Mouse (Mus musculus): Measurements from ENCODE around the gene Gapvd1.
"Not testable (repeated sequence)": the region's sequence is repeated elsewhere in the genome, so short reads cannot be mapped to it uniquely, and the experiment has no call there.

Gapvd1 gene

DNA sequence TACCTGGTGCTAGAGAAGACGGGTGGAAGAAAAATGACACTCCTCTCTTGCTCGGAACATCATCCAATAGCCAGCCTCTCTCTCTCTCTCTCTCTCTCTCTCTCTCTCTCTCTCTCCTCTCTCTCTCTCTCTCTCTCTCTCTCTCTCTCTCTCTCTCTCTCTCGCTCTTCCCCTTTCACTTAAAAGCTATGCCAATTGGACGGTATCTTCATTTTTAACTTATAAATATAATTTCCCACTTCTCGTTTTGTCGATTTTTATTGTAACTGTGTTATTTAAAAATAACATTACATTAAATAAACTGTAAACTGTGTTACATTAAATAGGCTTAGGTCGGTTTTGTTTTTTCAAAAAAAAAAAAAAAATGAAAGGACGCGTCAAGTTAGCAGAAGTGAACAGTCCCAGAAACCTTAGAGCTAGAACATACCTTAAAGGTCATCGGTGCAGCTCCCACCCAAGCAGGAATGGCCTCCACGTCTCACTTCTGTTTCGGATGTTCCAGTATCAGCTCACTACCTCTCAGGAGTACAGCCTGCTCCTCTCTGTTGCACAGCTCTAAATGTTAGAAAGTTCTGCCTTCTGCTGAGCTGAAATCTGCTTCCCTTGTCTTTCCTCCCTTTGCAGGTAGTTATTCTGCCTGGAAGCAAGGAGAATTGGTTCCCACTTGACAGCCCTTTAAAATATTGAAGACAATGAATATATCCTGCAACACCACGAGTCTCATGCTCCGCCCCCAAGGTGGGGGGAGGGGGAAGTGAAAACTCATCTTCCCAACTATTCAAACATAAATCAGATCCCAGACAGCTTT, at the start of gene Gapvd1:
TSS of gene Gapvd1 (minus strand) at position 682 of the 808 bp plus-strand sequence.
- DNase-seq (ENCODE audit: extremely low spot score, low read depth, low spot score): no peak

DNA sequence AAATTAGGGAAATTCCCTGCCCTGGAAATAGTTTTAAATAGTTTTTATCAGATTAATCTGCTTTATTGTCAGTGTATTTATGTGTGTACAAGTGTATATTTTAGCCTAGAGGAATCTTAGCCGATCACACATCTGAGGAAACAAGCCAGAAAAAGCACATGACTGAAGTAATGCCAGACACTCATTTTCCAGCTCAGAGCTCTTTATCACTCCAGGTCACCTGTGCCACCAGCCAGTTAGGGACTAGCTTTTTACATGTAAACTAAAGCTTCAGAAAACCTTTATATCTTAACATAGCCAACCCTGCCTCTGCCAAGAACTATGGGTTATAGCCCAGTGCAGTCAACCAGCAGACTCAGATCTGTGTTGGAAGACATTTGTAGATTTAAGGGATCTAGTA, 49.8 kb upstream of the Gapvd1 start:
- DNase-seq (ENCODE audit: extremely low spot score, low read depth, low spot score): no peak

DNA sequence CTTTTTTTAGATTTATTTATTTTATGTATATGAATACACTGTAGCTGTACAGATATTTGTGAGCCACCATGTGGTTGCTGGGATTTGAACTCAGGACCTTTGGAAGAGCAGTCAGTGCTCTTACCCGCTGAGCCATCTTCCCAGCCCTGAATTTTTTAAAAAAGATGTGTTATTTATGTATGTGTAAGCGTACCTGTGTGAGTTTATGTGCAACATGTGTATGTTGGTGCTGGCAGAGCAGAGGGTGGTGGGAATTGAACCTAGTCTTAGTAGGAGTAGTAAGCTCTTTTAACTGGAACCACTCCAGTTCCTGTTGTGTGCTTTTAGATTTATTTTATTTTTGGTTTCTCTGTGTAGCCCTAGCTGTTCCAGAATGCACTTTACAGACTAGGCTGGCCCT, 49.1 kb upstream of the Gapvd1 start:
- DNase-seq (ENCODE audit: extremely low spot score, low read depth, low spot score): no peak

DNA sequence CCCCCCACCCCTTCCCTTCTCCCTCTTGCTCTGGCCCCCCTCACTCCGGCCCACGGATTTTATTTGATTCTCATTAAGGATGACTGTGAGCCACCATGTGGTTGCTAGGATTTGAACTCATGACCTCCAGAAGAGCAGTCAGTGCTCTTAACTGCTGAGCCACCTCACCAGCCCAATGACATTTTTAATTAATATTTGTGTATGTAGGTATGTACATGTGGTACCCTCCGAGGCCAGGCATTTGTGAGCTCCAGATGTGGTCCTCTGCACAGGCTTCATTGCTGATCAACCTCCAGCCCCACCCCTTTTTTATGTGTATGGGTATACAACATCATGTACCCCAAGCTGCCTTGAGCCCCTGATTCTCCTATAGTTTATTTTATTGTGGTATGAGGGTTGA, 48.7 kb upstream of the Gapvd1 start:
- no peak for DNase-seq (ENCODE audit: extremely low spot score, low read depth, low spot score)

DNA sequence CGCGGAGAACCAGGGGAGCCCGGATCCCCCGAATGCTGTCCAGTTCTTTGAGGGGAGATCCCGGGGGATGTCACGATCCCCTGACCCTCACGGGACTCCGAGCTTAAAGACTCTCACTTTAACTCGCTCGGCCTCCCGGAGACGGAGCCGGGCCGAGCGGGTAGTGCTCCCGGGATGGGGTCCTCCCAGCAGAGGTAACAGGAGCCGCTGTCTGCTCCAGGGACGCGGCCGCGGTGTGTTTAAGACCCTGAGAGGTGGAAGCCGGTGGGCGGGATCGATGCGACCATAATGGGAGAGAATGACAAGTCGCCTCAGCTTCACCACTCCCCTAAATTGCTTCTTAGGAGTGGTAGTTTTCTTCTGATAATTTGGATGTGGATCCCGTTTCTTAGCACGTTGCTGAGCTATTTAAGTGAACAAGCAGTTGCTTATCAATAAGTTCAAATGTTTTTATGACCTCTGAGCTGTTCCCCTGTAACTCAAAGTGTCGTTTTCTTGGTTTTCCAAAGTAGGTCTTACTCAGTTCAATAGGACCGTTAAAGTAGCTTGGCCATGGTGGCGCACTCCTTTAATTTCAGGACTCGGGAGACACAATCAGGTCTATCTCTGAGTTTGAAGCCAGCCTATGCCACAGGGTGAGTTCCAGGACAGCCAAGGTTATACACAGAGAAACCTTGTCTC, 47.7 kb upstream of the Gapvd1 start:
- not testable (repeated sequence) for DNase-seq (ENCODE audit: extremely low spot score, low read depth, low spot score)

DNA sequence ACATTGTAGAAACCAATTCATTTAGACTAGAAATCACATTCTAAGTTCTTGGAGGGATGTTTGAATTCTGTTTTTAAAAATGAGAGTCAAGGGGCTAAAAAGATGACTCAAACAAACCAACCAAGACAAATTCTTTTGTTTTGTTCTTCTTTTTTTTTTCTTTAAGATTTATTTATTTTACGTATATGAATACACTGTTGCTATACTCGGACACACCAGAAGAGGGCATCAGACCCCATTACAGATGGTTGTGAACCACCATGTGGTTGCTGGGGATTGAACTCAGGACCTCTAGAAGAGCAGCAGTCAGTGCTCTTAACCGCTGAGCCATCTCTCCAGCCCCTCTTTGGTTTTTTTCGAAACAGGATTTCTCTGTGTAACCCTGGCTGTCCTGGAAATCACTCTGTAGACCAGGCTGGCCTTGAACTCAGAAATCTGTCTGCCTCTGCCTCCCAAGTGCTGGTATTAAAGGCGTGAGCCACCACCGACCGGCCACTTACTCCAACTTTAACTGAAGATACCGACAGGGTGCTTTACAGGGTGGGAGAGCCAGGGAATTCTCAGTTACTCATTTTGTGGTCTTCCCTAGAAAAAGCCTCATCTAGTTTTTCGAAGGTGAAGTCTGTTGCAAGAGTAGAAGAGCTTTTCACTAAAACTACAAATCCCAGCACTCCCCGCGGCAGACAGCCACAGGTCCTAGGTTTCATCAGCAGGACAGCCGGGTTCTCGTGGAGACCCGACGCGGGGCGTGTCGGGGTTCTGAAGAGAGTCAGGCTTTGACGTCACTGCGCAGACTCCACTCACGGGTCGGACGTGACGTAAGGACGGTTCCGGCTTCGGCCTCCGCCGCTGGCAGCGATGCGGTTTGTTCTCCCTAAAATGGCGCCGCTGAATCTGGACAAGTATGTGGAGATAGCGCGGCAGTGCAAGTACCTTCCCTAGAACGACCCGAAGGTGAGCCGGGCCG, 46.8 kb upstream of the Gapvd1 start:
- peak; percentile 98 for DNase-seq (ENCODE audit: extremely low spot score, low read depth, low spot score)

DNA sequence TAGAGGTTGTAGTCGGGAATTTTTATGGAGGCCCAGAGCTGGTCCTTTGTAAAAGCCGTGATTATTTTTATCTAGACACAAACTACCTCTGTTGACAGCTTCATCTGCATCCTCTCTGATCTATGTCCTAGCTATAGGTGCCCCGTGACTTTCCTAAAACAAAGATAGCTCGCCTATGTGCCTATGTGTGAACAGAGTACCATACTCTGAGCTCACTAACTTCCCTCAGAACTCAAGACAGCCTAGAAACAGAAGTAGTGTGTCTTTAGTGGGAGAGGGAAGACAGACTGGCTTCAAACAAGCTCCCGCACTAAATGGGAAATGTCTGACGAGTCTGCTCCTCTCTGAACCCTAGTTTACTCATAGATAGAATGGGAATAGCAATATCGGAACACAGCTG, 45.3 kb upstream of the Gapvd1 start:
- DNase-seq (ENCODE audit: extremely low spot score, low read depth, low spot score): no peak

DNA sequence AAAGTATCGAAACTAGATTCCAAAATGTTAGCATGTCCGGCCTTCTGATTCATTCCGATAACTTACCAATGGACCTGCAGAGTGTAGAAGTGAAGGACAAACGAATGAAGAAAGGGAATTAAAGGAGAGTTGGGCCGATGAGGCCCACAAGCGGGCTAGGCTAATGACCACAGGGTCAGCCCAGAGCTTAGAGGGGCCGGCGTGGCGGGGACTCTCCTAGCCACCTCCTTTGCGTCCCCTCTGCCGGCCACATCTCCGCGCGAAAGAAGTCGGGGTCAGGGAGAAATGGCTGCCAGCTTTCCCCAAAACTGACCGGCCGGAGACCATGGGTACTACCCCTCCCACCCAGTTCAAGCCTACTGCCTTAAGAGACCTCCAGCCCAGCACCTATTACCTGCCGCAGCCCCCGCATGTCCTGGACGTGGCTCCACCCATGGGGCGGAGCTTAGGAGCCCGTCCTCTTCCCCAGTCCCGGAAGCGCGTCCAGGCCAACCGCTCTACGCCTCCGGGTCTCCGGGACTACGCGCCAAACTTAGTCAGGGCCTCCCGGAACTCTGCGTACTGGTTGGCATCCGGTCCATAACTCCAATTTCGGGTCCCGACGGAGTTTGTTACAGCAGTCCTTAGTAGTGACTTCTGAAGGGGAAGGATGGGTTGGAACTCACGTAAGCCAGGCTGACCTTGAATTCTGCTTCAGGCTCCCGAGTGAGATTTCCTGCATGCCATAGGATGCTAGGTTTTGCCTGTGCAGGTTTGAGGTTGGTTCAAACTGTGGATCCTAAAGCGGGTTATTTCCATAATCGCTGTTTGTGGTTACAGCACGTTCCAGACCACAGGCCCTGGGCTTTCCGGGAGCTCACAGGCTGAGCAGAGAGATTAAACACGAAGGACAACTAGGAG, 44.6 kb upstream of the Gapvd1 start, which contains the start of gene Rabepk:
TSS of gene Rabepk (minus strand) at position 556 of the 900 bp plus-strand sequence.
- DNase-seq (ENCODE audit: extremely low spot score, low read depth, low spot score): no peak

DNA sequence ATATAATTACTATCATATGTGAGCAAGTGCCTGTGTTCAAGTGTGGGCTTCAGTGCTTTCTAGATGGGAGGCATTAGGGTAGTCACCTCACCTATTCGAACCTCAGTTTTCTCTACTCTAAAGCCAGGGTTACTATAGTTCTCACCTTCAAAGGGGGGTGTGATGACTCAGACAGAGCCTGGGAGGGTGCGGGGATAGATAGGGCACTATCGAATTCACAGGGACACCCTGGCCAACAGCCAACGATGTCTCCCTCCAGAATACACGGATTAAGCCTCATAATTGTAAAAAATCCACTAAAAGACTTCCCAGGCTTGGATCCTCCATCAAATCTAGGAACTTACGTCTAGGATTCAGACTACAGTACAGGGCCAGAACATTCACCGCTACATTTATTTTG, 40.4 kb upstream of the Gapvd1 start:
- DNase-seq (ENCODE audit: extremely low spot score, low read depth, low spot score): no peak

DNA sequence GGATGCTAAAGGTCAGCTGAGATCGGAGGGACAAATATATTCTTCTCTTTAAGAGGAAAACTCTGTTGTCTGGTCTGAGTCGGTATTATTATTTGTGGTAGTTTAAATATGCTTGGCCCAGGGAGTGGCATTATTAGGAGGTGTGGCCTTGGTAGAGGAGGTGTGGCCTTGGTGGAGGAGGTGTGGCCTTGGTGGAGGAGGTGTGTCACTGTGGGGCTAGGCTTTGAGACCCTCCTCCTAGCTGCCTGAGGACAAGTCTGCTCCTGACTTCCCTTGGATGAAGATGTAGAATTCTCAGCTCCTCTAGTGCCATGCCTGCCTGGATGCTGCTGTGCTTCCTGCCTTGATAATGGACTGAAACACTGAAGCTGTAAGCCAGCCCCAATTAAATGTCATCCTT, 39.5 kb upstream of the Gapvd1 start:
- no peak for DNase-seq (ENCODE audit: extremely low spot score, low read depth, low spot score)

DNA sequence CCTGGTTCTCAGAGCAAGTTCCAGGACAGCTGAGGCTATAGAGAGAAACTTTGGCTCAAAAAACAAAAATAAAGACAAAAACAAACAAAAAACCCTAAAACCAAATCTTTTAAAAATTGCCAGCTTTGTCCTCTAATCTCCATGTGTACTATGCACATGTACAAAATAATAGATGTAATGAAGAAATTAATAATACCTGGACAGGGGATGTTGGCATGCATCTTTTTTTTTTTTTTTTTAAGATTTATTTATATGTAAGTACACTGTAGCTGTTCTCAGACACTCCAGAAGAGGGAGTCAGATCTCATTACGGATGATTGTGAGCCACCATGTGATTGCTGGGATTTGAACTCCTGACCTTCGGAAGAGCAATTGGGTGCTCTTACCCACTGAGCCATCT, 37.5 kb upstream of the Gapvd1 start:
- not testable (repeated sequence) for DNase-seq (ENCODE audit: extremely low spot score, low read depth, low spot score)

DNA sequence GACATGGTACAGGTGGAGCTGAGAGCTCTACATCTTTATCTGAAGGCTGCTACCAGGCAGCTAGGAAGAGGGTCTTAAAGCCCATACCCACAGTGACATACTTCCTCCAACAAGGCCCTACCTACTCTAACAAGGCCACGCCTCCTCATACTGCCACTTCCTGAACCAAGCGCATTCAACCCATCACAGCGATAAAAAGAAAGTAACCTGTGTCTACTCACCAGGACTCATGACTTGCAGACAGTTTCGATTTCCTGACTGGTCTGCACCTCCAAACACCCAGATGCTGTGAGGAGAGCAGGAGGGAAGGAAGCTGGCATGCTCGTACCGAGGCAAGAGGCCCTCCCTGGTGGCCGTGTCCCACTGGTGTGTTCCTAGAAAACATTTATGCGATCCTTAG, 35.2 kb upstream of the Gapvd1 start:
- no peak for DNase-seq (ENCODE audit: extremely low spot score, low read depth, low spot score)

DNA sequence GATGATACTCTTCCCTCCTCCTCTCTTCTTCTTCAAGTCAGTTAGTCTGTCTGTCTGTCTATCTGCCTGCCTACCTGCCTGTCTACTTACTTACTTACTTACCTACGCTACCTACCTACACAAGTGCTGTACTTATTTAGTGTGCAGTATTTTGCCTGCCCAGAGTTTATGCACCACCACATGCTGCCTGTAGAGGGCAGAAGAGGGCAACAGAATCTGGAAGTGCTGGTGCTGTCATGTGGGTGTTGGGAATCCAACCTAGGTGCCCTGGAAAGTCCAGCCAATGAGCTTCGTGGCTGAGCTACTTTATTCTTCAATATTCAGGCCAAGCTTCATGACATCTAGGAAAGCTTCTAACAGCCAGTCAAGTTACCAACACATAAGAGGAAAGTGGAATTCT, 29.1 kb upstream of the Gapvd1 start:
- DNase-seq (ENCODE audit: extremely low spot score, low read depth, low spot score): no peak

DNA sequence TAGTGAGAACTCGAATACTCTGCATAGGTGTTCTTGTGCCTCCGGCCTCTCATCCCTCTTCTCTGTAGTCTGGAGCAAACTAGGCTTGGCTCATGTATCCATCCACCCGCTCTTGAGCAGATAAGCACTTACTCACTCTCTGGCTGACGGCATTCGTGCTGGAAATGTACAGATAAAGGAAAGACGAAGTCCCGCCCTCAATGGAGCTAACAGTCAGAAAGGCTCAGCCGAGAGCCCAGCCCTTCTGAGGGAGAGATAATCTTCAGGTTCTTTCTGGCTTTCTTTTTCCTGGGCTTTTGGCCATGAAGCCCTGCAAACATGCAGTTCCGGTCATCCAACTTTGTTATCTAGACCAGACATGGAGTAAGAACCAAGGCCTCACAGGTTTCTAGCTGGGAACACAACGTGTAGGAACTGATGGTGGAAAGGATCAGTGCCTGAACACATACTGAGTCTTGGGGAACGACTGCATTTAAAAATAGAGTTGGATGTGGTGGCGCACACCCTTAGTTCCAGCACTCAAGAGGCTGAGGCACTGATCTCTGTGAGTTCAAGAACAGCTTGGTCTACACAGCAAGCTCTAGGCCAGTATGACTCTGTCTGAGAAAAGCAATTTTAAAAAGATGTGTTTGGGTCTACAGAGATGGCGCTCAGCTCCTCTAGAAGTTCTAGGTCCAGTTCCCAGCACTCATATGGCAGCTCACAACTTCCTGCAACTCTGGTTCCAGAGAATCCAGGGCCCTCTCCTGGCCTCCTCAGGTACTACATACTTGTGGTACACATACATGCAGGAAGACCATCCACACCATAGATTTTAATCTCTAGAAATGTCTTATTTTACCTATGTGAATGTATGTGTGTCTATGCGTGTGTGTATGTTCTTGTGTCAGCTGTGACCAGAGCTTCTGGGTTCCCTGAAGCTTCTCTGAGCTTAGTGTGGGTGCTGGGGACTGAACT, 28.3 kb upstream of the Gapvd1 start:
- DNase-seq (ENCODE audit: extremely low spot score, low read depth, low spot score): no peak

DNA sequence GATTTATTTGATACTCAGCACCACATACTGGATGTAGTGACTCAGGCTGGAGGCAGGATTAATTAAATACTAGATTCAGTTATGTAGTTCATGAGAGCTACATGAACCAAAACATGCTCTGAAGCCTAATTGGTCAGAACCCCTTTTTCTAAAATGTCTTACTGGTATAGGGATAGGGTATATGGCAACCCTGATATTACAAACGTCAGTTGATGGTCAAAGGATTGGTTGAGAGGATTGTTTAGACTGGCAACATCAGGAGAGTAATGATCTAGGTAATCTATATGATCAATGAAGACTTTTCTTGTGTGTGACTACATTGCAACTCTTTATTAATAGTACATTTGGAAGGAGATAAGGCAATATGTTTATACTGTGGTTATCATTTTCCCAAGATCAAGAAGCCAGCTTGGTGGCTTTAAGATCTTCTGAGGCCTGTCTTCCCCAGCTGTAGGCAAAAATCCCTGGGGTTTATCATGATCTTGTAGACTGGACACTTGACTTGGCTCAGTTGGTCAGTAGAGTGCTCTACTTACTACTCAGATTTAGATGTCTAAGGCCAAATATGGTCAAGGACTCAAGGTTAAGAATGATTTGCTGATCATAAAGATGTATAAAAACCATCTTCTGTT, 22.3 kb upstream of the Gapvd1 start:
- DNase-seq (ENCODE audit: extremely low spot score, low read depth, low spot score): no peak

DNA sequence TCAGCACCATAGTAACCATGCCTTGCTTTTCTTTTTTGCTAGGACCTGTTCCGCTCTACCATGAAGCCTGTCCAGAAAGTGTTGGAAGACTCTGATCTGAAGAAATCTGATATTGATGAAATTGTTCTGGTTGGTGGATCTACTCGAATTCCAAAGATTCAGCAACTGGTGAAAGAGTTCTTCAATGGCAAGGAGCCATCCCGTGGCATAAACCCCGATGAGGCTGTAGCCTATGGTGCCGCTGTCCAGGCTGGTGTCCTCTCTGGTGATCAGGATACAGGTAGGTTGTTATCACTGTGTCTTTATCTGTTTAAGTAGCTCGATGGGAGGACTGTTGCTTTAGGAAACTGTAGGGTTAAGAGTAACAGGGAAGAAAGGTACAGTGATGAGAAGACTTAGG, 19.5 kb upstream of the Gapvd1 start:
- DNase-seq (ENCODE audit: extremely low spot score, low read depth, low spot score): no peak

DNA sequence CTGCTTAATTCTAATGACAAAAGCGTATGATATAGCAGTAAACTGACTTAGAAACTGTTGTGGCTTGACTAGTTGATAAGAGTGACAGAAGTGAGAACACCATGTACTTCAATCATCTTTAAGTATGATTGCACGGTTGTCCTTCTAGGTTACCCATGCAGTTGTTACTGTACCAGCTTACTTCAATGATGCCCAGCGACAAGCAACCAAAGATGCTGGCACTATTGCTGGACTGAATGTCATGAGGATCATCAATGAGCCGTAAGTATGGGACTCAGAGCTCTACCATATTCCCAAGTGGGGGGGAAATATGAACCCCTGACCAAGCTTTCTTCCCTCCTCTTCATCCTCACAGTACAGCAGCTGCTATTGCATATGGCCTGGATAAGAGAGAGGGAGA, 18.6 kb upstream of the Gapvd1 start:
- no peak for DNase-seq (ENCODE audit: extremely low spot score, low read depth, low spot score)

Measured in hindlimb bud, embryonic 11.5 days (tissue).